Mouse (Mus musculus) frontal cortex, postnatal 14 days (tissue): ENCODE results near the gene Olfr1418.
A peak's percentile ranks its signal among the peaks of the same experiment; 100 is the strongest.
"Not testable (repeated sequence)": the region's sequence is repeated elsewhere in the genome, so short reads cannot be mapped to it uniquely, and the experiment has no call there.

Source experiments
- DNase-seq, 2 experiments: peaks; one replicate each; pipeline ENCODE4 v3.0.0; 2022; ENCODE audit warnings: low spot score in 2 of 2

Olfr1418 gene

GRCm38 (mm10) chr19:11860966-11861365 is at the start of gene Olfr1418:
Gene Olfr1418 (minus strand): TSS chr19:11861066.
- no peak for DNase-seq

DNA sequence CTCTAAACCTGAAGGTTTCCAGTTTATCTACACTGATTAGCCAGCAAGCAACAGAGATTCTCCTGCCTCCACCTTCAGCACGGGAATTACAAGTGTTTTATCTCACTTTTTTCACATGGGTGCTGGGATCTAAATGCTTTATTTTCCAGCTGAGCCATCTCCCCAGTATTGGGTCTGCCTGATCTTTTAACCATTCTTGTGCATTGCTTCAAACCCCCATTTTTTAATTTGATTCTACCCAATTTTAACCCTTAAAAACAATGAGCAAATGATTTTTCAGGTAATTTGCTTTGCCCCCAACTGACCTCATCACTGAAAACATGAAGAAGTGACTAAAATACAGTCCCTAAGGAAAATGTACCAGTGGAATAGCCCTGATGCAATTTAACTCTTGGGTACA is 25.4 kb upstream of the Olfr1418 start, which contains the start of gene Olfr1420:
Gene Olfr1420 (plus strand): TSS at position 301 of the 400 bp plus-strand sequence.
- DNase-seq = no peak

DNA sequence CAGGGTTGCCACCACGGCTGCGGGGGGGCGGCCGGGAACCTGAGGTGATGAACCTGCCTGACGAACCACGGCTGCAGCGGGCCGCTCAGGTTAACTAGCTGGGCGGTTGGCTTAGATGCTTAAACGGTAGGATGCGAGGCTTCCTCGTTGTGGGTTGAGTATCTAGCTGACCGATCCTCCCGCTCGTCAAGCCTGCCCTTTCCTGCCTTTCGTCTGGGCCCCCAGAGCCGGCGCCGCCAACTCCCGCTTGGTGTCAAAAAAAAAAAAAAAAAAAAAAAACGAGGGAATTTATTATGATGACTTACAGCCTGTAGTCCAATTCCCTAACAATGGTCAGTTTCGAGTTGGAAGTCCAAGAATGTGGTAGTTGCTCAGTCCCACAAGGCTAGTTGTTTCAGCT is 17.5 kb upstream of the Olfr1418 start:
- not testable (repeated sequence) for DNase-seq

- DNase-seq = no peak
These were observed 14.1 kb upstream of the Olfr1418 start, which contains the start of gene Olfr1419 for GRCm38 (mm10) chr19:11875006-11875405. Gene Olfr1419 (minus strand): TSS chr19:11875106.

DNA sequence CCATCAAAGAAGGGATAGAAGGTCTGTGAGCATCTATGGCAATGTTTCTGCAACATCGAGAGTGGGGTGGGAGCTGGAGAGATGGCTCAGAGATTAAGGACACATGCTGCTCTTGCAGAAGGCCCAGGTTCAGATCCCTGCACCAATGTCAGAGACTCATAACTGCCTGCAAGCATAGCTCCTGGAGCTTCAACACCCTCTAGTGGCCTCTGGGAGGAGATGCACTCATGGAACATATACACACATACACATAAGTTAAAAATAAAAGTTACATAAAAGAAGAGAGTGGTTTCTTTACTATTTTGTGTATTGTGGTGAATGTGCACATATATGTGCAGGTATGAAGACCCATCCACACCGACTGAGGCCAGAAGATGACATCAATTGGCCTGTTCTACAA is 7.0 kb upstream of the Olfr1418 start:
- no peak for DNase-seq

GRCm38 (mm10) chr19:11856506-11856905 is 4.4 kb downstream of the Olfr1418 start:
- DNase-seq = no peak

- no peak for DNase-seq
These were observed 6.0 kb downstream of the Olfr1418 start for GRCm38 (mm10) chr19:11854821-11855220.

DNA sequence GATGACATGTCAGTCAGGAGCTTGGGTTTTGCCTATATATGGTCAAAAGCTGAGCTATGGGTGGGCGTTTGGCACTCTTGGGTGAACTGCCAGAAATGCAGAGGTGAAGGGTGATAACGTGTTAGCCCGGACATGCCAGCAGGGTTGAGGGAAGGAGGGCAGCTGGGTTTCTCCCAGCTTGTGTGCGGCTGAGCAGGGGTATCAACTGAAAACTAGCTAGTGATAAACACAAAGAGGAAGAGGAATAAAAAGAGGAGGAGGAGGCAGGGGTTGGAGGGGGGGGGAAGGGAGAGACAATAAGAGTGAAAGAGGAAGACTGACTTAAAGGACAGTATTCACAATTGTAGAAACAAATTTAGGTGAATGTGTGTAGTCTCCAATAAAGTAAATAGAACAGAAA is 8.2 kb downstream of the Olfr1418 start:
- no peak for DNase-seq

GRCm38 (mm10) chr19:11846333-11846732 is 14.5 kb downstream of the Olfr1418 start:
- DNase-seq = no peak

- DNase-seq = no peak
These were observed 21.7 kb downstream of the Olfr1418 start, which contains the start of gene Olfr1417 for GRCm38 (mm10) chr19:11839119-11839518. Gene Olfr1417 (minus strand): TSS chr19:11839219.

DNA sequence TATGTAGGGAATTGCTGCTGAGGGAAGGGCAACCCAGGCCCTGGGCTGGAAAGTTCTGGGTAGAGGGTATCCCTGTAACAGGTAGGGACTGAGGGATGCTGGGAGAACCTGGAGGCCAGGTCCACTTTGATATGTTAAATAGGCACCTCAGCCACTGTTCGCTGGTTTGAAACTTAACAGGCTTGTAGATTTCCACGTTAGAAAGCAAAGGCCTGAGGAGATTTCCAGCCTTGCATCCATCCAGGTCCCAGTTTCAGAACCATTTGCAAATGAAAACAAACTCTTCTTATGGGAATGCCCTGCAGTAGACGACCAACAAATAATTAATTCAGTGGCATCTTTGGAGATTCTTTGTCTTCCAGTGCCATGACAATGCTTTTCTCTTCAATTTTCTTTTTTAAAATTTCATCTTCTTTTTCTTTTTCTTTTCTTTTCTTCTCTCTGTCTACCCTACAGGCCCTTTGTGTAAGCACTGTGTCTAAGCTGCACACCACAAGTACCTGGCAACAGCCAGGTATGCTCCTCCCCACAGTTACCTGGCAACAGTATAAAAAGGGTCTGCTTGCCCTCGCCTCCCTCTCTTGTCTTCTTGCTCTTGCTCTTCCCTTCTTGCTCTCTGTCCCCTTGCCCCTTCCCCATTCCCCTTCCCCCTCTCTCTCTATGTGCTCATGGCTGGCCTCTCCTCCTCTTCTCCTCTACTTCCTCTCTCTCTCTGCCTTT is 37.4 kb downstream of the Olfr1418 start:
- DNase-seq = no peak

DNA sequence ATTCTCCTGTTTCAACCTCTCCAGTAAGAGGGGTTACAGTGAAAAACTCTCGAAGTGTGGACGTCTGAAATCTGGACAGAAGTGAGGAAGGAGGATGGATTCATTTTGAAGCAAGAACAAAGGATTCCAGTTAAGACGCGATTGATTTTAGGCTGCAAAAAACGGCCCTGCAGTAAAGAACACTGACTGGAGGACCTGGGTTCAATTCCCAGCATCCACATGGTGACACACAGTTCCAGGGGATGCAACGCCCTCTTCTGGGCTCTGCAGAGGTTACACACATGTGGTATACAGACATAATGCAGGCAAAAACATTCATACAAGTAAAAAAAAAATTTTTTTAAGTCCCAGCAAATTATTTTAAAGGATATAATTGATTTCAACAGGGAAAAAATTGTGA is 40.7 kb downstream of the Olfr1418 start:
- DNase-seq = no peak

- peak; percentile 16 to 57 for DNase-seq
These were observed 41.1 kb downstream of the Olfr1418 start for GRCm38 (mm10) chr19:11819800-11820199.

GRCm38 (mm10) chr19:11819143-11819700 is 41.6 kb downstream of the Olfr1418 start, which contains the start of gene Stx3:
Gene Stx3 (minus strand): TSS chr19:11819403.
- peak in 1 of 2 experiments; percentile 5 for DNase-seq

DNA sequence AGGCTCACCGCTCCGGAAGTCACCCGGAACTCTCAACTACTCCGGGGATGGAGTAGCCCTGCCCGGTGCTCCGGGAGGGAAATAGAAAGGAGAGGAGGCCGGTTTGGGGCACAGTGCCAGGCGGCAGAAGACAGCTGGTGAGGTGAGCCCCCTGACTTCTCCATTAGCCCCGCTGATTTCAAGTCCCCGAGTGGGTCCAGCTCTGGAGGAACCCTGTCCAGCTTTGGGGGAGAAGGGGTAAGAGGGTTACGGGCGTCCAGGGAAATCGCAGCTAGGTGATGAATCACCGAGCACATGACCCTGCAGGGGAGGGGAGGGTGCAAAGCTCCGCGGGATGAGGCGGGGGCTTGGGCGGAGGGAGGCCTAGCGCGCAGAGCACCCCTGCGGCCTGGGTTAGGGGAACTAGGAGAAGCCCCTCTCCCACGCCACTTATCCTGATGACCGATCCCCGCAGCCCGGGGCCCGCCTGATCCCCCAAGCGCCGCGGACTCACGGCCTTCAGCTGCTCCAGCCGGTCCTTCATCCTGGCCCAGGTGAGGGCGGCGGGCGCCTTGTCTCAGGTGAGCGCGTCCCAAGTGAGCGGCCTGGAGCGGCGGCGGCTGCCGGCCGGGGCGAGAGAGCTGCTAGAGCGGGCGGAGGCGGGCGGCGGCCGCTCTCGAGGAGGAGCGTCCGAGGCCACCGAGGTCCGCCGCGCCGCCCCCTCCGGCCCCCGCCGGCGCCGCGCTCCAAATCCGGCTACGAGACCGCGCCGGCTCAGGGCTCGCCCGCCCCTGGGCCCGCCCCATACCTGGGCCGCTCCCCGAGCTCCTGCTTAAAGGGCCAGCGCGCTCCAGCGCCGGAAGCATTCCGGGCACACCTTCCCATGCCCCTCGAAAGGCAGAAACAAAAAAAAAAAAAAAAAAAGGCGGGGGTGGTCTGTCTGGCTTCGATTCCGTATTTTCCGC is 42.4 kb downstream of the Olfr1418 start:
- peak; percentile 14 to 25 for DNase-seq

DNA sequence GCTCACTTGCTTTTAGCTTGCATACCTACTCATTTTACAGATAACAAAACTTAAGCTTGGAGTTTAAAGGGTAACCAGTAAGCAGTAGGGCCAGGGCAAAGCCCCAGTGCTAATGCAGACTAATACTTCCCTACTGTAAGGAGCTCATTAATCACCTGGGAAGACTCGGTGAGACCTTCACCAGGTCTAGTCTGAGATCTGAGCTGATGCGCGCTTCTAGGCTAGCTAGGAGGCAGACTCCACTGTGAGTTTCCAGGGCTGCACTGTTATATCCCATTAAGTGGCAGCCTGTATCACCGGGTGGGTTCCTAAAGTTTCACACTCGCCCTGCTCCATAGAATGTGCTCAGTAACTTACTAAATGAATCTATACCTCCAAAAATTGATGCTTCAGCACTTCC is 43.3 kb downstream of the Olfr1418 start:
- DNase-seq = no peak

DNA sequence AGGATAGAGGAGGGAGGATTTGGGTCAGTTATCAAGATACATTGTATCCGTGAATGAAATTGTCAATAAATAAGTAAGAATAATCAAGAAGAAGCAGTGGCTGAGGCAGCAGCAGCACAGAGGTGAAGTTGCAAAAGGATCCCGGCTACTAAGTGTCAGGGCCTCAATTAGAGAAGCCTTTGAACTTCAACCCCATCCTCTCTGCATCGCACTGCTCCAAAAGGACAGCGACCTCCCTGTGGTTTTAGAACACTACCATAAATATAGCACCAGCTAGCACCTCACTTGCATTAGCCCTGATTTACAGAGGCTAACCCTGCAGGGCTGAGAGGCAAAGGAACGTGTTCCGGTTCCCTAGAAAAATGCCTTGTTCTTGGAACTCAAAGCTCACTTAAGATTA is 44.2 kb downstream of the Olfr1418 start:
- DNase-seq = no peak

- no peak for DNase-seq
These were observed 46.0 kb downstream of the Olfr1418 start for GRCm38 (mm10) chr19:11814742-11815333.

DNA sequence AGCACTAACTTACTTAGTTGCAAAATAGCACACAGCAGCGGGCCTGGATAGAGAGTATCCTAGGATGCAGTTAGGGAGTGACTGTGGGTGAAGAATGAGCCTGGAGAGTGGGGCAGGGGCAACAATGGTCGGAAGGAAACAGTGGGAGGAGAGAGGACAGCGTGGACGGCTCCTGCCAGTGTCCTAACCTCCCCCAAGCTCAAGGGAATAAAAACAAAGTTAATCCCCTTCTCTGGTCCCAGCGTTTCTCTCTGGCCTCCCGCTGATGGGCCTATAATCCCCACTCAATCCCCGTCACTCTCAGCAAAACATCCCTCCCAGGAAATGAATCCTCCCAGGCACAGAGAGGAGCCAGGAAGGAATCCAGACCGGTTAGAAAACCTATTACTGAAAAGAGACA is 47.2 kb downstream of the Olfr1418 start:
- DNase-seq = no peak

DNA sequence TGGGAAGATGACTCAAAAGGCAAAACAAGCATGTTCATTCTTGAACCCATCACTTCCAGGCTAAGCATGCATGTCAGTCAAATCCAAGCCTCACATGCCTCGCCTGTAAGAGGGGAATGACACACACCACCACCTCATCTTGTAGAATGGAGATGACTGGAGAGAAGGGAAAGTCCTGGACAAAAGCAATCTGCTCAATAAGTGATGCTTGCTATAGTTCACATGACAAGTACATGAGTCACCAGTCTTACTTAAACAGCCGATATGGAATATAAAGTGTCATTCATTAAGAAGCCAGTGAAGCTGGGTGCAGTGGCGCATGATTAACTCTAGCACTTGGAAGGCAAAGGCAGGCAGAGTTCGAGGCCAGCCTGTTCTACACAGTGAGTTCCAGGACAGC is 47.7 kb downstream of the Olfr1418 start:
- no peak for DNase-seq

DNA sequence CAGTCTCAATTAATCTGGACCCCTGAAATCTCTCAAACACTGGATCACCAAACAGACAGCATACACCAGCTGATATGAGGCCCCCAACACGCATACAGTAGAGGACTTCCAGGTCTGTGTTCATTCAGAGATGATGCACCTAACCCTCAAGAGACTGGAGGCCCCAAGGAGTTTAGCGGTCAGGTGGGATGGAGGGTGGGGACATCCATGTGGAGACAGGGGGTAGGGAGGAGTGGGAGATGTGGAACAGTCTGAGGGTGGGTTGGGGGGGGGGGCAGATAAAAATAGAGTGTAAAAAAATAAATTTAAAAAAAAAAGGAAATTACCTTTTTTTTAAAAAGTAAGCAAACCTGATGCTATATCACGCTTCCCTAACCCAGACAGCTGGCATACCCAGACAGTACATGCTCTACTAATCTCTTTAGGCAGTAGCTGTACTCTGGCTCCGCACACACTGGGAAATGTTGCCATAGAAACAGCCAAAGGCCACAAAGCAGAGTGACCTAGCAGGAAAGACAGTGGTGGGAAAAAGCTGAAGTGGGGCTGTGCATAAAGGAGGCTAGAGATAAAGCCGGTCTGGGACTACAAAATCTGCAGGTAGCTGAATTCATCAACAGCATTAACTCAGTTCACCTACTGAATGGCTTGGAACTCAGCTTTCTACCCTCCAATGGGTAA is 49.0 kb downstream of the Olfr1418 start:
- DNase-seq = no peak
